Mouse (Mus musculus): ENCODE data around the gene Fam71a.

GRCm38 (mm10) chr1:191197916-191198315 is 33.3 kb upstream of the Fam71a start:
- no peak for TF ChIP-seq CTCF (IDR thresholded peaks at IDR 0.05; ENCODE audit: control insufficient read depth, insufficient read depth, insufficient read length)
- TF ChIP-seq USF1 (IDR thresholded peaks at IDR 0.05; ENCODE audit: low read depth) = no peak
- no peak for TF ChIP-seq FOSL1 (IDR thresholded peaks at IDR 0.05; ENCODE audit: insufficient read depth, low read length, poor library complexity, severe bottlenecking)
- no peak for TF ChIP-seq CEBPB (IDR thresholded peaks at IDR 0.05; ENCODE audit: low read depth)
- TF ChIP-seq MAX (IDR thresholded peaks at IDR 0.05) = no peak
- TF ChIP-seq MYOD1 (IDR thresholded peaks at IDR 0.05; ENCODE audit: control insufficient read depth, insufficient read length, low read depth) = no peak
- TF ChIP-seq MYOG (IDR thresholded peaks at IDR 0.05; ENCODE audit: control insufficient read depth, extremely low read depth, insufficient read length) = no peak
